ENCODE assay signal across 8 mouse cellular contexts in genomic region chr2:161108933-161109371, GRCm38 (mm10). TPM values are rescaled to one million over a fixed set of nuclear protein-coding genes. Genes with fewer than 3 reads are reported as not detected.
DNase-seq lines count a peak whose midpoint lies in the region; ATAC-seq lines count a peak whose summit lies in the region.

Gene Chd6, minus strand, starts transcription at chr2:161109075.

- peak; percentile 94 for ATAC-seq in megakaryocyte progenitor cell, adult 5-6 weeks (replicated peaks; ENCODE audit: poor library complexity)

- DNase-seq in adipocyte (ENCODE audit: low spot score) = peak; percentile 100
- peak; percentile 100 for DNase-seq in embryo, embryonic 10 days (ENCODE audit: low spot score)
- peak; percentile 96 for DNase-seq in gastrocnemius, postnatal 10 days
- peak; percentile 99 for DNase-seq in induced T-regulatory cell, adult 2 months (ENCODE audit: low read depth)
- peak; percentile 99 for DNase-seq in left cerebral cortex, adult 9 months (ENCODE audit: low spot score in 2 of 2)
- peak; percentile 99 for DNase-seq in right cerebral cortex, postnatal 14 days
- DNase-seq in urinary bladder, postnatal 36 days (ENCODE audit: low spot score in 2 of 2) = peak; percentile 99

RNA-seq across cellular contexts. Expression of gene Chd6, which starts in this region (rescaled TPM):
- 10 to 100 TPM; 18.6 to 27.2 TPM for total RNA-seq in gastrocnemius, postnatal 10 days (2021)
- 27.3 and 38.9 TPM in 2 replicates for total RNA-seq in megakaryocyte progenitor cell, adult 5-6 weeks (2015)
- total RNA-seq in megakaryocyte progenitor cell, adult 5-6 weeks (2017) = 24.5 and 40.9 TPM in 2 replicates

Comparison
In these comparisons a context has a peak if more than half of its experiments do, and no peak if none do; other contexts are left out.
1. Peak in every context shown above with its lines: DNase-seq and ATAC-seq.